Mouse (Mus musculus): ENCODE data around the gene Klf15.

- TF ChIP-seq HCFC1 (IDR thresholded peaks at IDR 0.05; ENCODE audit: borderline replicate concordance, insufficient read depth, low read length), result no peak
- TF ChIP-seq MAFK (IDR thresholded peaks at IDR 0.05; ENCODE audit: insufficient read depth, low read depth, low read length), result no peak
- no peak for TF ChIP-seq ZC3H11A (IDR thresholded peaks at IDR 0.05; ENCODE audit: borderline replicate concordance, low read depth, low read length)
These were observed 5.8 kb downstream of the Klf15 start for GRCm38 (mm10) chr6:90468216-90468615.

Data from ES-E14 (cell line).